Mouse (Mus musculus): ENCODE results near the gene Pde10a.
A peak's percentile ranks its signal among the peaks of the same experiment; 100 is the strongest.

The Pde10a gene

GRCm38 (mm10) chr17:8856430-8857371 is 331.5 kb downstream of the Pde10a start:
- no peak for DNase-seq

- DNase-seq: no peak
Observed at GRCm38 (mm10) chr17:8858636-8859421, 333.7 kb downstream of the Pde10a start.

GRCm38 (mm10) chr17:8859489-8859888 is 334.3 kb downstream of the Pde10a start:
- DNase-seq: no peak

DNA sequence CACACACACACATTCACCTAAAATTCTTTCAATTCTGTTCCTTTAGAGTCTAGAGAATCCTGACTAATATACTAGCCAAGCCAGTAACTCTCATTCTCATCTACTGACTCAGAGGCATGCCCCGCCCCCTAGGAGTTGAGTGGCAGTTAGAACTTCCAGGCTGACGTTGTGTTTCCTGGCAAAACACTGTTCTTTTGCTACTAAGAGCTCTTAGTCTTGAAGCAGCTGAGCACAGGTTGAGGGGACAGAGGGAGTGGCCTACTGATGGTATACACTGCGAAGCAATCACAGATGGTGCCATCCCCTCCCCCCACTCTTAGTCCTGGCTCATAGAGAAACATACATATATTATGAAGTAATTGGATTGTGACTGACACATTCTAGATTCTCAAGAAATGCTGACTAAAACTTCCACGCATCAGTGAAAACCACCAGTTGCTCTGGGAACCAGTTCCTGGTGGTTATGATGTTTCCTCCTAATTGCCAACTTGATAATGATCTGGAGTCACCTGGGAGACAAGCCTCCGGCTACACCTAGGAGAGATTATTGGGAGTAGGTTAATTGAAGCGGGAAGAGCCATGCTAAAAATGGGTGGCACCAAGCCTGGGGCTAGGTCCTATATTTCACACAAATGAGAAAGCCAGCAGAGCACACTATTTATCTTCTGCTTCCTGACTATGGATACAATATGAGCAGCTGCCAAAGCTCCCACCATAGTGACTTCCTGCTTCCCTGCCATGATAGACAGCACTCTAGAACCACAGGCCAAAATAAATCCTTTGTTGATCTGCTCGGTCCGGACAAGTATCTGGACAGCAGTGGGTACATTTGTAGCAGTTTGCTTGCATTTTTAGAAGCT is 339.7 kb downstream of the Pde10a start:
- DNase-seq: no peak

GRCm38 (mm10) chr17:8867331-8868237 is 342.4 kb downstream of the Pde10a start:
- no peak for DNase-seq

DNA sequence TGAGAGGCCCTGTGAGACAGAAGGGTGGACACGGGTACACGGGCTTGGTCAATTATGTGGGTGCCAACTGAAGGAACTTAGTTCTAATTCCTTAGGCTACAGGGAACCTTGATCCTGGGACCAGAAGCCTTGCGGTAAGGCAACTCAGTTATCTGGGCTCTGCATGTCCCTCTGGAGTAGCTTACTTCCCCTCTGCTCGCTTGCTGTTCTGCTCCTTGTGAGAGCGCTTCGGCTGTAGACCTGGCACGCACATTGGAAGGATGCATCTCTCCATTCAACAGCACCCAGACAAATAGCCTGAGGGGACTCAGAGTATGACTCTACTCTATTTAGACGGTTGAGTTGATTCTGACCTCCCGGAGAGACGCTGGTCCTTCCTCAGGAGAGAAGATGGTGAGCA is 344.1 kb downstream of the Pde10a start:
- DNase-seq: no peak

- DNase-seq: no peak
Observed at GRCm38 (mm10) chr17:8870848-8871247, 345.7 kb downstream of the Pde10a start.

DNA sequence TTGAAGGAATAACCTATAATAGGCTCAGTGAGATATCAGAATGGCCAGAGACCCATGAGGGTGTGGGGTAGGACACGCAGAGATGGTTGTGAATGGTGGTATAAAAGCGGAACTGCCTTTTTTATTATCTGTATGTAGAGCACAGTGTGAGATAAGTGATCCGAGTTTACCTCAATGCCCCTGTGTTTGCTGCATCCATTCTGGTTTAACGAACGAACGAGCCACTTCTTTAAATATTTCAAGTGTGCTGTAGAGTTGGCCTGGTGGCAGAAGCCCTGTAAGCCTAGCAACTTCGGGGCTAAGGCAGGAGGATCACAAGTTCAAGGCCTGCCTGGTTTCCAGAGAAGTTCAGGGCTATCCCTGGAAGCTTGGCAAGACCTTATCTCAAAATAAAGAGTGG is 346.2 kb downstream of the Pde10a start:
- no peak for DNase-seq

DNA sequence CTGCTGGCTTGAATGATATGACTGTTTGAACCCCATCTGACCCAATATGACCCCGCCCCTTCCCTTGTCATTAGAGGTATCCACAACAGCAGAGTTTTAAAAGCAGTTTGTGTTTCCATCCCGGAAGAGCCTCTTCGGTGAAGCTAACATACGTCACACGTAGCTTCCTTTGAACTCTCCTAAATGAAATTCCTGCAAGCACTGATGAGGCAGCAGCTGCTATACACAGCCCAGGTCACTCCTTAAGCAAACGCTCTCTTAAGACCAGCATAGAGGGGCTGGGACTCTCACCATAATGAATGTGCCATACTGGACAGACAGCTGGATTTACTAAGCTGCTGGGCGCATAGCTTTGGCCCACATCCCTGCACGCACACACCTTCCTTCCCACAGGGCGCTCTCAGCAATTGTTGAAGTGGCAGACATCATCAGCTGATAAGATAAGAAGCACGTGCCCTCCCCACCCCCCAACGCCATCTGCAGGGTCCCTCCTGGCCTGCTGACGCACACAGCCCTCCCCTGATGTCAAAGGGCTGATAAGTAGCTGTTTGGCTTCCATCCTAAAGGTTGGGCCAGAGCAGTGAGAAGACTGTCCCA is 346.9 kb downstream of the Pde10a start:
- DNase-seq: no peak

DNA sequence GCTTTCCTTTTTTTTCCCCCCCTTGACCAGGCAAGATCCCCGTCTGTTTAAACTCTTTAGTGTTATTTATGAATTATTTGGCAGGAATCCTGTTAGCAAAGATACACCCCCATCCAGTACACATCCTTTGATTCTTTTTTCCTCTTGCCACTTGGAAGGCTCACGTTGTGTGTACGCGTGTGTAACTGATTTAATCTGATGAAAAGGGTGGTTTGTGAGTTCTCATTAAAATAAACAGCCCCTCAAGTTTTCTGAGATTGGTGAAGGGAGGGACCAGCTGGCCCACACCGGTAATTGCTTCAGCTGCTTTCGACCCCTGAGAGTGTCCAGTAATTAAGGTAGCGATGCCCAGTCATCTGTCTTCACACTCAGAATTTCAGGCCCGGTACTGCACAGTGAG is 347.4 kb downstream of the Pde10a start:
- no peak for DNase-seq

GRCm38 (mm10) chr17:8878056-8878455 is 352.9 kb downstream of the Pde10a start:
- DNase-seq: no peak

DNA sequence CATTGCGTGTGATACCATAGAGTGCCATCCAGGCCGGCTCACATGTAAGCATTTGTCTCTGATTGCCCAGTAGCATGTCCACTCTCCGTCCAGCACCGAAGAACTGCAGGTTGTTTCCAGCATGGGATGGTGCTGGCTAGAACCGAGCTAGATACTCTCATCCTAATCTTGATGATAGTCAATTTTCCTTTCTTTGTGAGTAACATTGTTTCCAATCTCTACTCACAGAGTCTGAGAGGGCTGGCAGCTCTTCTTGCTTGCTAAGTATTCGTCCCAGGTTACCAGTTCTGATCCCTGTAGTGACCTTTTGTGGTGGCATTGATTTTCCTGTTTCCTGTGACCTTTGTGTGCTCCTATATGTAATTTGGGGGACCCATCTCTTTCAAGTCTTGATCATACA is 356.5 kb downstream of the Pde10a start:
- no peak for DNase-seq

DNA sequence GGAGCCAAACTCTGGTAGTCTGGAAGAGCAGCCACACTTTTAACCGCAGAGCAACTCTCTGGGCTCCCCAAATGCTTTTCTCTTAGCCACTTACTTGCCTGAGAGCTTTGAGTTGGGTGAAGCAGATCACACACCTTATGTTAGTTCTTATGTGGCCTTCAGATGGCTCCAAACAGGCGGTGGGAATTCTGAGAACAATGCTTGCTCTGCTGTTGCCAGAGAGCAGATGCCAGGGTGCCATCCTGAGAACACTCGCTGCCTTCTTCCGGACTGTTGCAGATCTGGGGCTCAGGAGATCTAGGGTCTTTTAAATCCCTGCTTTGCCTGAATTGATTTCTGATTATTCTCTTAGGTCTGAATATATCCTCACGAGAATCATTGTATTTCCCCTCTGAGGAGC is 359.5 kb downstream of the Pde10a start:
- DNase-seq: peak in 1 of 2 experiments; percentile 30

DNA sequence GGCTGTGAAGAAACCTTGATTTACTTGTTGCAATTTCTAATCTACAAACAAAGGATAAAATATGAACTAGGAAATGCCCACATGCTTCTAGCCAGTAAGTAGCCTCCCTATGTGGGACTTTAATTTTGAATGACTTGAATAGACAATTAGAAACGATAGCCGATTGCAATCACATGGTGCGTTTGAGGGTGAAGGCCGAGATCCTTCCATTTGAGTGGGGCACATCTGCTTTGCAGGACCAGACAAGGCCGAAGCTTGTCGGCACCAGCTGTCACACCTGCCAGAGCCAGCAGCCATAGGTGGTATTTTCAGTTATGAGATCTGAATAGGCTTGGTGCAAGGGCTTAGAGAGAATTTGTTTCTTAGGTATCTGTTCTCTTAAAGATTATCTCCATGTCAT is 360.7 kb downstream of the Pde10a start:
- no peak for DNase-seq

- DNase-seq: peak; percentile 45 to 48
Observed at GRCm38 (mm10) chr17:8888105-8888504, 362.9 kb downstream of the Pde10a start.

GRCm38 (mm10) chr17:8888639-8889038 is 363.5 kb downstream of the Pde10a start:
- DNase-seq: no peak

GRCm38 (mm10) chr17:8892193-8892985 is 367.2 kb downstream of the Pde10a start:
- no peak for DNase-seq

DNA sequence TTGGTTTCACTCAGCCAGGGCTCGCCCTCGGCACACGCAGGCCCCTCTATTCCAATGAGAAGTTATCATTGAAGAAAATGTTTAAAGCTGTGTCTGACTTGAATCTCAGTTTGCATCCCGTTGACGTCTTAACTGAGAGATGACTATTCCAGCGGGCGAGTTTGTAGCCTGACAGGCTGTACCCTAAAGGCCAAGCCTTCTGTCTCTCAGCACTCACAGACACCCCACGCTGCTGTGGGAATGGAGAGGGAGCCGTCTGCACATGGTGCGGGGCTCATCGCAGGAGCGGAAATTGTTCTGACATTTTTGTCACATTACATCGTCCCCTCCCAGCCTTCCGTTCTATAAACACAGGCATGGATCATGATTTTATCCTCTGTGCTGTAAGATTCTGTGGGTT is 370.8 kb downstream of the Pde10a start:
- DNase-seq: no peak

GRCm38 (mm10) chr17:8897749-8898148 is 372.6 kb downstream of the Pde10a start:
- peak in 1 of 2 experiments; percentile 29 for DNase-seq

DNA sequence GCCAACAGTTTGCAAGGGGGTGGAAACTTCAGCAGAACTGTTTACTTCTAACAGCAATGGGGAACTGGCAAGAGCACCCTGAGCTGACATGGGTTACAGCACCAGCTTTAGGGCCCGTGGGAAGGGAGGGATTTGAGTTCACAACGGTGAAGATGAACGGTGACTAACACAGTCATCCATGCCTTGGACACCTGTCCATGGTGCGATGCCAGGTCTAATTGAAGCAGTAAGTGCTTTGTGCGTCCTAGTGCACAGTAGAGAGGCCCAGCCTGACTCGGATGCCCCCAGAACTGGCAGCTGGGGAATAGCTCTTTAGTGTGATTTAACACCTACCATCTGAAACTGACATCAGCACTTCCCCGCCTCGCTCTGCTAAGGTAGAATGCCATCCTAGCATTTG is 373.0 kb downstream of the Pde10a start:
- peak; percentile 43 to 62 for DNase-seq

Data from cerebellum, postnatal 25 days (tissue).